27 mouse cellular contexts compared by ENCODE assay signal in the genomic region with DNA sequence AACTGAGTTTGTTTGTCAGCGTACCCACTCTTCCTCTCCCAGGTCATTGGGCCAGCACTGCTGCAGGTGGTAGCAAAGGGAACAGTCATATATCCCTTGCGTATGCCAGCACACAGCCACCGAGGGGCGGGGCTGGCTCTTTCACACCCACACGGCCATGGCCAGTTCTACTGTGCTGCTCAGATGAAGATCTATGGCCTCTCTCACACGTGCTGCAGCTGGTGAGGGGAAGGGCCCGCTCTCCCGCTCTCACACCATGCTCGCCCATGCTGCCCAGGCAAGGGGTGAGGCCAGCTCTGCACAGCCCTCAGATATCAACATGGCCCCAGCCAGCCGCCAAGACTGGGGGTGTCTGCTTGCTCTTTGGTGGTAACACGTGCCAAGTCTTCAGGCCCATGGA. TPM values are rescaled to one million over a fixed set of nuclear protein-coding genes. Genes with fewer than 3 reads are reported as not detected.
DNase-seq lines count a peak whose midpoint lies in the region; ATAC-seq and TF ChIP-seq lines count a peak whose summit lies in the region.
"Had no signal": no experiment of that assay in that cellular context is flagged by ENCODE, and none has a peak within 500 bp of the region (broad histone marks: within the 10 kb centered on the region; RNA-seq: fewer than 3 reads in every experiment).

No protein-coding gene starts in this region.

- H3K4me3 ChIP-seq in forebrain, embryonic 13.5 days, result no peak overlapping the region
- H3K4me3 ChIP-seq in forebrain, embryonic 12.5 days (replicated peaks), result no peak overlapping the region
- H3K4me3 ChIP-seq in kidney, embryonic 14.5 days (ENCODE audit: low read length), result no peak overlapping the region
- H3K4me3 ChIP-seq in kidney, adult 2 months (ENCODE audit: insufficient read depth, low read depth, low read length), result no peak overlapping the region
- H3K4me3 ChIP-seq in midbrain, embryonic 13.5 days (replicated peaks), result no peak overlapping the region
- no peak overlapping the region for H3K4me3 ChIP-seq in midbrain, embryonic 16.5 days (ENCODE audit: low read depth, low read length)
- H3K4me3 ChIP-seq: heart, embryonic 12.5 days; midbrain, embryonic 12.5 days; neural tube, embryonic 15.5 days; stomach, embryonic 15.5 days had no signal

- no peak overlapping the region for H3K9ac ChIP-seq in forebrain, embryonic 13.5 days
- H3K9ac ChIP-seq in forebrain, embryonic 12.5 days, result no peak overlapping the region
- H3K9ac ChIP-seq in kidney, embryonic 14.5 days (ENCODE audit: low read depth, low read length), result no peak overlapping the region
- no peak overlapping the region for H3K9ac ChIP-seq in midbrain, embryonic 13.5 days (replicated peaks)
- H3K9ac ChIP-seq in midbrain, embryonic 16.5 days (ENCODE audit: low read depth, low read length), result no peak overlapping the region
- H3K9ac ChIP-seq: heart, embryonic 12.5 days; liver, postnatal 0 days; midbrain, embryonic 12.5 days; neural tube, embryonic 15.5 days; stomach, embryonic 15.5 days had no signal

- DNase-seq in kidney, adult 2 months, result no peak
- DNase-seq in testis, postnatal 14 days (ENCODE audit: low spot score), result no peak
- DNase-seq: adrenal gland, postnatal 25 days; cerebellum, adult 9-10 months; gastrocnemius, postnatal 14 days; heart, adult 11 months; left cerebral cortex, postnatal 4 days; liver, postnatal 0 days; lung, postnatal 14 days; right cerebral cortex, adult 18-20 months; right cerebral cortex, postnatal 4 days; thymus, adult 2 months had no signal

- no peaks in the 10 kb centered on the region for H3K9me3 ChIP-seq in forebrain, embryonic 13.5 days (replicated peaks)
- no peaks in the 10 kb centered on the region for H3K9me3 ChIP-seq in forebrain, embryonic 12.5 days
- no peaks in the 10 kb centered on the region for H3K9me3 ChIP-seq in kidney, embryonic 14.5 days (ENCODE audit: control insufficient read depth, low read length)
- no peaks in the 10 kb centered on the region for H3K9me3 ChIP-seq in midbrain, embryonic 13.5 days
- no peaks in the 10 kb centered on the region for H3K9me3 ChIP-seq in midbrain, embryonic 16.5 days (replicated peaks; ENCODE audit: control insufficient read depth, low read length, poor library complexity, severe bottlenecking)
- H3K9me3 ChIP-seq: heart, embryonic 12.5 days; midbrain, embryonic 12.5 days; neural tube, embryonic 15.5 days; stomach, embryonic 15.5 days had no signal

- TF ChIP-seq CTCF in kidney, adult 2 months (conservative IDR thresholded peaks at IDR 0.05; ENCODE audit: insufficient read depth, insufficient read length, low read depth, low read length), result no peak

- no peaks in the 10 kb centered on the region for H3K36me3 ChIP-seq in forebrain, embryonic 13.5 days (ENCODE audit: poor library complexity, severe bottlenecking)
- no peaks in the 10 kb centered on the region for H3K36me3 ChIP-seq in forebrain, embryonic 12.5 days (replicated peaks)
- no peaks in the 10 kb centered on the region for H3K36me3 ChIP-seq in kidney, embryonic 14.5 days (ENCODE audit: control insufficient read depth, insufficient read depth, low read length)
- H3K36me3 ChIP-seq in kidney, adult 2 months (ENCODE audit: control insufficient read depth, insufficient read depth, low read length), result no peaks in the 10 kb centered on the region
- no peaks in the 10 kb centered on the region for H3K36me3 ChIP-seq in midbrain, embryonic 13.5 days
- no peaks in the 10 kb centered on the region for H3K36me3 ChIP-seq in midbrain, embryonic 16.5 days (ENCODE audit: control insufficient read depth, insufficient read depth, low read length)
- H3K36me3 ChIP-seq: heart, embryonic 12.5 days; midbrain, embryonic 12.5 days; neural tube, embryonic 15.5 days; stomach, embryonic 15.5 days had no signal

- H3K4me2 ChIP-seq in forebrain, embryonic 13.5 days, result no peak overlapping the region
- H3K4me2 ChIP-seq in forebrain, embryonic 12.5 days, result no peak overlapping the region
- no peak overlapping the region for H3K4me2 ChIP-seq in kidney, embryonic 14.5 days (replicated peaks; ENCODE audit: low read depth, low read length)
- H3K4me2 ChIP-seq in midbrain, embryonic 13.5 days (replicated peaks), result no peak overlapping the region
- H3K4me2 ChIP-seq in midbrain, embryonic 16.5 days (ENCODE audit: low read length), result no peak overlapping the region
- H3K4me2 ChIP-seq: heart, embryonic 12.5 days; liver, embryonic 11.5 days; midbrain, embryonic 12.5 days; neural tube, embryonic 15.5 days; stomach, embryonic 15.5 days had no signal

- no peaks in the 10 kb centered on the region for H3K4me1 ChIP-seq in forebrain, embryonic 13.5 days
- H3K4me1 ChIP-seq in forebrain, embryonic 12.5 days, result no peaks in the 10 kb centered on the region
- no peaks in the 10 kb centered on the region for H3K4me1 ChIP-seq in kidney, embryonic 14.5 days (ENCODE audit: control insufficient read depth, insufficient read depth, low read length)
- no peaks in the 10 kb centered on the region for H3K4me1 ChIP-seq in kidney, adult 2 months (ENCODE audit: control insufficient read depth, insufficient read depth, low read length)
- no peaks in the 10 kb centered on the region for H3K4me1 ChIP-seq in midbrain, embryonic 13.5 days (replicated peaks)
- H3K4me1 ChIP-seq in midbrain, embryonic 16.5 days (ENCODE audit: control insufficient read depth, insufficient read depth, low read length), result no peaks in the 10 kb centered on the region
- H3K4me1 ChIP-seq: heart, embryonic 12.5 days; midbrain, embryonic 12.5 days; neural tube, embryonic 15.5 days; stomach, embryonic 15.5 days had no signal

- 85% methylated on average over 11 of the region's 11 CpGs for WGBS in forebrain, embryonic 13.5 days
- 92% methylated on average over 11 of the region's 11 CpGs for WGBS in forebrain, embryonic 12.5 days
- WGBS in kidney, embryonic 14.5 days, result 79% methylated on average over 11 of the region's 11 CpGs
- WGBS in kidney, adult 2 months, result 75% methylated on average over 11 of the region's 11 CpGs
- WGBS in midbrain, embryonic 13.5 days, result 87% methylated on average over 11 of the region's 11 CpGs
- WGBS in midbrain, embryonic 16.5 days, result 85% methylated on average over 11 of the region's 11 CpGs

- no peak for TF ChIP-seq POLR2A in kidney, adult 2 months (IDR thresholded peaks at IDR 0.05; ENCODE audit: low read depth, low read length)

- ATAC-seq in forebrain, embryonic 13.5 days, result 0 out of 2 replicates have a peak, but pooled peaks have one; percentile 13
- no peak for ATAC-seq in forebrain, embryonic 12.5 days (ENCODE audit: low FRiP score)
- ATAC-seq in kidney, embryonic 14.5 days (ENCODE audit: low FRiP score, low TSS enrichment), result peak; percentile 60
- peak; percentile 53; the same call in 1 of the 2 replicates for ATAC-seq in midbrain, embryonic 13.5 days
- no peak for ATAC-seq in midbrain, embryonic 16.5 days
- ATAC-seq: CD4-positive, CD25-positive, alpha-beta regulatory T cell, adult 4 months; forebrain, embryonic 14.5 days; hindbrain, embryonic 16.5 days; intestine, embryonic 16.5 days; liver, postnatal 0 days had no signal

- no peaks in the 10 kb centered on the region for H3K27me3 ChIP-seq in forebrain, embryonic 13.5 days
- H3K27me3 ChIP-seq in forebrain, embryonic 12.5 days, result no peaks in the 10 kb centered on the region
- H3K27me3 ChIP-seq in kidney, embryonic 14.5 days (ENCODE audit: control insufficient read depth, insufficient read depth, low read length), result no peaks in the 10 kb centered on the region
- no peaks in the 10 kb centered on the region for H3K27me3 ChIP-seq in kidney, adult 2 months (replicated peaks; ENCODE audit: control insufficient read depth, insufficient read depth, low read length)
- H3K27me3 ChIP-seq in midbrain, embryonic 13.5 days, result no peaks in the 10 kb centered on the region
- no peaks in the 10 kb centered on the region for H3K27me3 ChIP-seq in midbrain, embryonic 16.5 days (ENCODE audit: control insufficient read depth, insufficient read depth, low read depth, low read length)
- H3K27me3 ChIP-seq: heart, embryonic 12.5 days; midbrain, embryonic 12.5 days; neural tube, embryonic 15.5 days; stomach, embryonic 15.5 days had no signal

- H3K27ac ChIP-seq in forebrain, embryonic 13.5 days, result no peak overlapping the region
- no peak overlapping the region for H3K27ac ChIP-seq in forebrain, embryonic 12.5 days
- no peak overlapping the region for H3K27ac ChIP-seq in kidney, embryonic 14.5 days (ENCODE audit: low read depth, low read length)
- H3K27ac ChIP-seq in kidney, adult 2 months (ENCODE audit: insufficient read depth, low read depth, low read length), result no peak overlapping the region
- H3K27ac ChIP-seq in midbrain, embryonic 13.5 days, result no peak overlapping the region
- H3K27ac ChIP-seq in midbrain, embryonic 16.5 days (ENCODE audit: low read length), result no peak overlapping the region
- H3K27ac ChIP-seq: kidney, postnatal 0 days; midbrain, embryonic 12.5 days; neural tube, embryonic 15.5 days; stomach, embryonic 15.5 days had no signal

RNA-seq across cellular contexts. Expression of gene Mrpl39, which starts 39.4 kb away (rescaled TPM):
- 44.9 and 46.4 TPM in 2 replicates for polyA plus RNA-seq in forebrain, embryonic 13.5 days (2015; fragmentation: Nextera tagmentation; extraction: Ambion mirVana)
- polyA plus RNA-seq in forebrain, embryonic 12.5 days (2016; fragmentation: Nextera tagmentation; extraction: Ambion mirVana), result 49.3 and 53.3 TPM in 2 replicates
- 48.2 and 54.4 TPM in 2 replicates for polyA plus RNA-seq in kidney, embryonic 14.5 days (2014; fragmentation: Nextera tagmentation; extraction: Ambion mirVana)
- 26.6 and 34.1 TPM in 2 replicates for polyA plus RNA-seq in kidney, adult 2 months (2012; rRNA removed)
- 43.9 and 49.6 TPM in 2 replicates for polyA plus RNA-seq in midbrain, embryonic 13.5 days (2015; fragmentation: Nextera tagmentation; extraction: Ambion mirVana)
- polyA plus RNA-seq in midbrain, embryonic 16.5 days (2015; fragmentation: Nextera tagmentation; extraction: Ambion mirVana), result 37.3 and 37.4 TPM in 2 replicates

Comparison
In these comparisons a context has a peak if more than half of its experiments do, and no peak if none do; other contexts are left out.
1. ATAC-seq: peak in forebrain, embryonic 13.5 days (single experiment), kidney, embryonic 14.5 days (single experiment) and midbrain, embryonic 13.5 days (single experiment); none in forebrain, embryonic 12.5 days (single experiment) and midbrain, embryonic 16.5 days (single experiment).